Comparison of ENCODE assay signal across 12 mouse cellular contexts in the genomic region with DNA sequence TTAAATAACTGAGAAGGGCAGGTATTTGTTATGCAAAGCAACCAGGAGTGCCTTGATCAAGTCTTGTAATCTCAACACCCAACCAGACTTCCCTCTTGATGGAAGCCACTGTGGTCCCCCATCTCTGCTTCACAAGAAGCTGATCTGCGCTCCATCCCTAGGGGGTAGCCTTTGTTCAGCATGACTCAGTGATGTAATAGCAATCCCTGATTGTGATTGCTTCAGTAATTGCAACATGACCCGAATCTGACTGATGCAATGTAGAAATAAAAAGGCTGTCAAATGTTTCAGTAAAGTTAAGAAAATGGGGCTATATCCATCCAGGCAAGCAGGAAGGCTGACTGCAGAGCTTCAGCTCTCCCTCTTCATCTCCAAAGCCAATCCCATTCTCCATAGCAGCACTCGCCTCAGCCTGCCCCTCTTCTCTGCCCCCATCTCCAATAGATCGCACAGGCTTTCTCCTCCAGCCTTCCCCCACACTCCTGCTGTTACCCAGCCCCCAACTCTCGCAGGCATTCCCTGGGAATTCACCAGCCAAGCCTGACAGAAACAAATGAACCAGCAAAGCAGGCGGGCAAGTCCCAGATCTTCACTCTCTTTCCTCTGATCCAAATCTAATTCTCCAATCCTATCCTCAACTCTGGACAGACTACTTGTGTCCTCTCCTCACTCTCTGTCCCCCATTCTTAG. TPM values are rescaled to one million over a fixed set of nuclear protein-coding genes. Genes with fewer than 3 reads are reported as not detected.
A peak's percentile ranks its signal among the peaks of the same experiment; 100 is the strongest.
DNase-seq lines count a peak whose midpoint lies in the region; ATAC-seq and TF ChIP-seq lines count a peak whose summit lies in the region.
"Had no signal": no experiment of that assay in that cellular context is flagged by ENCODE, and none has a peak within 500 bp of the region (broad histone marks: within the 10 kb centered on the region; RNA-seq: fewer than 3 reads in every experiment).

No protein-coding gene starts in this region.

- no peaks in the 10 kb centered on the region for H3K27me3 ChIP-seq in limb, embryonic 11.5 days (ENCODE audit: control insufficient read depth, insufficient read depth, low read length)

- no peak overlapping the region for H3K9ac ChIP-seq in limb, embryonic 11.5 days (ENCODE audit: low read length)

- intact Hi-C loops in left cerebral cortex, postnatal 4 days (cut with DNase I) = no loop called here

- 32% methylated on average over 6 of the region's 6 CpGs for WGBS in limb, embryonic 11.5 days

- H3K4me2 ChIP-seq in limb, embryonic 11.5 days (ENCODE audit: low read depth, severe bottlenecking) = no peak overlapping the region

- peak; percentile 37 for DNase-seq in embryo, embryonic 10 days (ENCODE audit: low spot score)
- DNase-seq in embryo, embryonic 9.5 days (ENCODE audit: extremely low spot score) = no peak
- peak; percentile 24 for DNase-seq in left cerebral cortex, postnatal 4 days
- DNase-seq in left cerebral cortex, adult 8-10 months (ENCODE audit: low spot score in 2 of 2) = no peak
- DNase-seq in brain, embryonic 14.5 days (ENCODE audit: low read depth) = peak; percentile 67
- DNase-seq in limb, embryonic 11.5 days (ENCODE audit: low spot score) = peak; percentile 23
- DNase-seq in thymus, postnatal 14 days = no peak
- DNase-seq in natural killer cell, adult 2 months (ENCODE audit: low spot score in 2 of 2) = no peak
- DNase-seq: cerebellum, adult 9-10 months; spleen, adult 18-20 months had no signal

- H3K36me3 ChIP-seq in limb, embryonic 11.5 days (ENCODE audit: control insufficient read depth, insufficient read depth, low read length) = no peaks in the 10 kb centered on the region

- H3K4me3 ChIP-seq in limb, embryonic 11.5 days (ENCODE audit: low read depth, low read length) = no peak overlapping the region

- no peak overlapping the region for H3K27ac ChIP-seq in limb, embryonic 11.5 days (replicated peaks; ENCODE audit: low read depth, low read length)

- no peak for TF ChIP-seq CTCF in brain, embryonic 14.5 days (IDR thresholded peaks at IDR 0.05; ENCODE audit: borderline replicate concordance, extremely low read depth, insufficient read depth, insufficient read length)

- H3K9me3 ChIP-seq in limb, embryonic 11.5 days (ENCODE audit: control insufficient read depth, low read length) = no peaks in the 10 kb centered on the region

- no peak for ATAC-seq in limb, embryonic 11.5 days (ENCODE audit: insufficient number of reproducible peaks, low FRiP score, low TSS enrichment, low read depth)

- no peak for TF ChIP-seq POLR2A in brain, embryonic 14.5 days (IDR thresholded peaks at IDR 0.05; ENCODE audit: borderline replicate concordance, extremely low read depth, insufficient read depth, insufficient read length, poor library complexity, severe bottlenecking)

- no peaks in the 10 kb centered on the region; the same call in 1 of the 2 replicates for H3K4me1 ChIP-seq in limb, embryonic 11.5 days (ENCODE audit: control insufficient read depth, insufficient read depth, low read length)

RNA-seq across cellular contexts. Expression of gene Atf7ip, which starts 30.7 kb away (rescaled TPM):
- 100 to 1,000 TPM; 142 TPM for total RNA-seq in left cerebral cortex, postnatal 4 days (2021)
- 100 to 1,000 TPM in 2 of 4 experiments, 10 to 100 TPM in 2; 94.0 to 124 (median 106) TPM for total RNA-seq in left cerebral cortex, adult 8-10 months (2022)
- 40.0 and 67.9 TPM in 2 replicates for polyA plus RNA-seq in brain, embryonic 14.5 days (2012; rRNA removed)
- 49.8 and 60.1 TPM in 2 replicates for polyA plus RNA-seq in limb, embryonic 11.5 days (2014; fragmentation: Nextera tagmentation; extraction: Ambion mirVana)

RNA-seq across cellular contexts. Expression of gene E330021D16Rik, which starts 59.9 kb away (rescaled TPM):
- total RNA-seq in left cerebral cortex, postnatal 4 days (2021) = not detected
- total RNA-seq in left cerebral cortex, adult 8-10 months (2022) = not detected
- polyA plus RNA-seq in brain, embryonic 14.5 days (2012; rRNA removed) = not detected in 2 replicates
- not detected in 2 replicates for polyA plus RNA-seq in limb, embryonic 11.5 days (2014; fragmentation: Nextera tagmentation; extraction: Ambion mirVana)
- total RNA-seq: gastrocnemius, adult 8-10 months; liver, adult 2 months had no signal

Comparison
In these comparisons a context has a peak if more than half of its experiments do, and no peak if none do; other contexts are left out.
1. DNase-seq: peak in embryo, embryonic 10 days (single experiment), left cerebral cortex, postnatal 4 days (single experiment), brain, embryonic 14.5 days (single experiment) and limb, embryonic 11.5 days (single experiment); none in embryo, embryonic 9.5 days (single experiment), left cerebral cortex, adult 8-10 months (0 of 2), thymus, postnatal 14 days (single experiment) and natural killer cell, adult 2 months (0 of 2).